Mouse (Mus musculus) heart, adult 2 months (tissue): ENCODE measurements around the gene Sacm1l.

Source experiments
- CTCF ChIP-seq: fragments of 200-600 bp; IDR thresholded peaks from 2 replicates; pipeline ENCODE4 v1.8.1; 2022; ENCODE audit warnings: antibody characterized with exemption, mild to moderate bottlenecking, moderate library complexity
- EP300 ChIP-seq: fragments of 200-500 bp; IDR thresholded peaks from 2 replicates; pipeline ENCODE4 v1.6.1; 2011; ENCODE audit warnings: low read depth, low read length, control low read depth; ENCODE audit not compliant: insufficient read depth

GRCm38 (mm10) chr9:123512482-123512881 is 17.1 kb upstream of the Sacm1l start:
- TF ChIP-seq EP300 = no peak
- no peak for TF ChIP-seq CTCF
